ENCODE assay signal across 8 mouse cellular contexts in the genomic region with DNA sequence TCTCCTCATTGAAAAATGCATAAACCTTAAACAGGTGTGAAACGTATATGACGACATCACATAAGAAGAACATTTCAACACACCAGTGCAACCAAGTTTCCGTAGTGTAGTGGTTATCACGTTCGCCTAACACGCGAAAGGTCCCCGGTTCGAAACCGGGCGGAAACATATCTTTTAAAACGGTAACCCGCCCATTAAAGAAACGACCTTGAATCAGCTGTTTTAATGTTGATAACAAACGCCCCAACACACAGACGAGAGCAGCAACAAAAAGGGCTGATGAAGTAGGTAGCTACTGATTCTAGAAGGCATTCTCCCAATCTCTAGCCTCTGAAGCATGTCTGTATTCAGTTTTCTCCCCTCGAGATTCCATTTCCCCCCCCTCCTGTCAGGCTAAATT. TPM values are rescaled to one million over a fixed set of nuclear protein-coding genes. Genes with fewer than 3 reads are reported as not detected.
DNase-seq lines count a peak whose midpoint lies in the region; ATAC-seq and TF ChIP-seq lines count a peak whose summit lies in the region.

No protein-coding gene starts in this region.

- peak overlapping the region; percentile 80 for H3K4me2 ChIP-seq in heart, embryonic 13.5 days
- peak overlapping the region; percentile 73 for H3K4me2 ChIP-seq in kidney, postnatal 0 days (ENCODE audit: low read length)
- H3K4me2 ChIP-seq in liver, embryonic 11.5 days = peak overlapping the region; percentile 93
- peak overlapping the region; percentile 79 for H3K4me2 ChIP-seq in myocyte (ENCODE audit: low read depth)

- TF ChIP-seq CTCF in bone marrow macrophage, adult 2 months (IDR thresholded peaks at IDR 0.05; ENCODE audit: low read depth, low read length) = no peak
- 0 out of 2 replicates have a peak, but pooled peaks have one; percentile 6 for TF ChIP-seq CTCF in kidney, postnatal 0 days (IDR thresholded peaks at IDR 0.05; ENCODE audit: low read depth)

- peak; percentile 49 for ATAC-seq in erythroblast, adult 5-6 weeks (replicated peaks; ENCODE audit: low FRiP score, poor library complexity, severe bottlenecking)
- ATAC-seq in heart, embryonic 13.5 days (ENCODE audit: extremely low read depth, insufficient number of reproducible peaks, low FRiP score, low TSS enrichment) = no peak
- 0 out of 2 replicates have a peak, but pooled peaks have one; percentile 4 for ATAC-seq in kidney, postnatal 0 days (replicated peaks; ENCODE audit: low FRiP score, low read depth)
- ATAC-seq in liver, embryonic 11.5 days (replicated peaks; ENCODE audit: low FRiP score) = peak; percentile 67

- H3K27ac ChIP-seq in bone marrow macrophage, adult 2 months (ENCODE audit: insufficient read depth, low read depth, low read length) = peak overlapping the region; percentile 70; the same call in 1 of the 2 replicates
- peak overlapping the region; percentile 91 for H3K27ac ChIP-seq in heart, embryonic 13.5 days (replicated peaks)
- peak overlapping the region; percentile 71 for H3K27ac ChIP-seq in kidney, postnatal 0 days
- H3K27ac ChIP-seq in liver, embryonic 11.5 days (ENCODE audit: low read depth, low read length) = peak overlapping the region; percentile 33; the same call in 1 of the 2 replicates

- H3K9ac ChIP-seq in heart, embryonic 13.5 days = peak overlapping the region; percentile 77
- no peak overlapping the region for H3K9ac ChIP-seq in kidney, postnatal 0 days (ENCODE audit: low read depth, low read length)
- no peak overlapping the region for H3K9ac ChIP-seq in liver, embryonic 11.5 days (ENCODE audit: low read depth, low read length)

- no peaks in the 10 kb centered on the region for H3K9me3 ChIP-seq in heart, embryonic 13.5 days
- H3K9me3 ChIP-seq in kidney, postnatal 0 days (replicated peaks; ENCODE audit: low read length) = no peaks in the 10 kb centered on the region
- H3K9me3 ChIP-seq in liver, embryonic 11.5 days (ENCODE audit: control insufficient read depth, low read length) = no peaks in the 10 kb centered on the region

- peaks cover 23% of the 10 kb centered on the region for H3K36me3 ChIP-seq in heart, embryonic 13.5 days
- no peaks in the 10 kb centered on the region for H3K36me3 ChIP-seq in kidney, postnatal 0 days (ENCODE audit: insufficient read depth, low read length)
- no peaks in the 10 kb centered on the region for H3K36me3 ChIP-seq in liver, embryonic 11.5 days (ENCODE audit: control insufficient read depth, insufficient read depth, low read length)
- H3K36me3 ChIP-seq in myocyte (ENCODE audit: control insufficient read depth, insufficient read depth) = peaks cover 10% of the 10 kb centered on the region

- H3K4me3 ChIP-seq in bone marrow macrophage, adult 2 months (ENCODE audit: insufficient read depth, low read length) = peak overlapping the region; percentile 80
- H3K4me3 ChIP-seq in heart, embryonic 13.5 days = peak overlapping the region; percentile 94
- peak overlapping the region; percentile 93 for H3K4me3 ChIP-seq in kidney, postnatal 0 days (replicated peaks; ENCODE audit: low read depth, low read length)
- H3K4me3 ChIP-seq in liver, embryonic 11.5 days (ENCODE audit: low read depth, low read length) = peak overlapping the region; percentile 63
- H3K4me3 ChIP-seq in myocyte = peak overlapping the region; percentile 71

- DNase-seq in CD4-positive, CD25-positive, alpha-beta regulatory T cell, adult 2 months (ENCODE audit: low read depth, low spot score) = peak; percentile 94
- DNase-seq in kidney, postnatal 0 days (ENCODE audit: low spot score) = peak; percentile 86
- DNase-seq in liver, embryonic 11.5 days (ENCODE audit: low spot score) = peak; percentile 79
- DNase-seq in spleen, postnatal 4 days (ENCODE audit: low spot score in 2 of 2) = peak; percentile 90 to 94

- H3K27me3 ChIP-seq in heart, embryonic 13.5 days (replicated peaks) = peaks cover 20% of the 10 kb centered on the region
- no peaks in the 10 kb centered on the region for H3K27me3 ChIP-seq in kidney, postnatal 0 days (ENCODE audit: insufficient read depth, low read length)
- no peaks in the 10 kb centered on the region for H3K27me3 ChIP-seq in liver, embryonic 11.5 days (replicated peaks; ENCODE audit: control insufficient read depth, insufficient read depth, low read length)
- no peaks in the 10 kb centered on the region for H3K27me3 ChIP-seq in myocyte (ENCODE audit: control insufficient read depth, insufficient read depth, insufficient read length)

- peaks cover 11% of the 10 kb centered on the region for H3K79me2 ChIP-seq in myocyte (ENCODE audit: control insufficient read depth, insufficient read depth)

- no peak overlapping the region for H3ac ChIP-seq in myocyte (ENCODE audit: control insufficient read depth, insufficient read length)

- under 1% methylated on average over 17 of the region's 17 CpGs for WGBS in heart, embryonic 13.5 days
- under 1% methylated on average over 17 of the region's 17 CpGs for WGBS in kidney, postnatal 0 days
- under 1% methylated on average over 17 of the region's 17 CpGs for WGBS in liver, embryonic 11.5 days

- TF ChIP-seq POLR2A in bone marrow macrophage, adult 2 months (IDR thresholded peaks at IDR 0.05; ENCODE audit: borderline replicate concordance, low read depth, low read length) = no peak
- no peak for TF ChIP-seq POLR2A in myocyte (IDR thresholded peaks at IDR 0.05; ENCODE audit: insufficient read length, low read depth)

- H3K4me1 ChIP-seq in bone marrow macrophage, adult 2 months (ENCODE audit: control insufficient read depth, insufficient read depth, low read length) = peaks cover 10% of the 10 kb centered on the region; the same call in 1 of the 2 replicates
- peaks cover 18% of the 10 kb centered on the region for H3K4me1 ChIP-seq in heart, embryonic 13.5 days
- H3K4me1 ChIP-seq in kidney, postnatal 0 days (replicated peaks; ENCODE audit: insufficient read depth, low read length) = peaks cover 6% of the 10 kb centered on the region
- peaks cover 5% of the 10 kb centered on the region for H3K4me1 ChIP-seq in liver, embryonic 11.5 days (replicated peaks; ENCODE audit: control insufficient read depth, insufficient read depth, low read length)

TF ChIP-seq in myocyte, 11 proteins besides CTCF, POLR2A, EP300 and RAD21:
- TF ChIP-seq USF1 (IDR thresholded peaks at IDR 0.05; ENCODE audit: low read depth) (no peak), E2F4 (IDR thresholded peaks at IDR 0.05; ENCODE audit: insufficient read depth) (peak; percentile 12), MYOD1 (IDR thresholded peaks at IDR 0.05; ENCODE audit: control insufficient read depth in 1 of 3, insufficient read length in 2 of 3, low read depth in 2 of 3) (peak in 1 of 3 experiments; percentile 17)

RNA-seq across cellular contexts. Expression of a gene that starts 0.7 kb away (rescaled TPM):
- polyA plus RNA-seq in bone marrow macrophage, adult 2 months (2012; ENCODE audit: insufficient read depth, insufficient read length, missing spikeins) = 11.2 and 13.5 TPM in 2 replicates
- 15.7 and 22.3 TPM in 2 replicates for total RNA-seq in erythroblast, adult 5-6 weeks (2015; ENCODE audit: low replicate concordance)
- total RNA-seq in erythroblast, adult 5-6 weeks (2017; ENCODE audit: low replicate concordance) = 37.1 and 41.4 TPM in 2 replicates
- polyA plus RNA-seq in heart, embryonic 13.5 days (2015; fragmentation: Nextera tagmentation; extraction: Ambion mirVana) = 20.5 and 20.7 TPM in 2 replicates
- 28.7 and 30.8 TPM in 2 replicates for polyA plus RNA-seq in kidney, postnatal 0 days (2015; fragmentation: Nextera tagmentation; extraction: Ambion mirVana)
- 23.2 and 24.7 TPM in 2 replicates for polyA plus RNA-seq in liver, embryonic 11.5 days (2014; fragmentation: Nextera tagmentation; extraction: Ambion mirVana)
- polyA plus RNA-seq in myocyte (2012; fragmentation: generic; extraction: Trizol) = 4.7 TPM

RNA-seq across cellular contexts. Expression of a gene that starts 1.4 kb away (rescaled TPM):
- polyA plus RNA-seq in bone marrow macrophage, adult 2 months (2012; ENCODE audit: insufficient read depth, insufficient read length, missing spikeins) = not detected in 2 replicates
- total RNA-seq in erythroblast, adult 5-6 weeks (2015; ENCODE audit: low replicate concordance) = 1.3 TPM in 1 of 2 replicates, not detected in the other
- total RNA-seq in erythroblast, adult 5-6 weeks (2017; ENCODE audit: low replicate concordance) = not detected in 2 replicates
- not detected in 2 replicates for polyA plus RNA-seq in heart, embryonic 13.5 days (2015; fragmentation: Nextera tagmentation; extraction: Ambion mirVana)
- not detected in 2 replicates for polyA plus RNA-seq in kidney, postnatal 0 days (2015; fragmentation: Nextera tagmentation; extraction: Ambion mirVana)
- not detected in 2 replicates for polyA plus RNA-seq in liver, embryonic 11.5 days (2014; fragmentation: Nextera tagmentation; extraction: Ambion mirVana)
- not detected for polyA plus RNA-seq in myocyte (2012; fragmentation: generic; extraction: Trizol)

RNA-seq across cellular contexts. Expression of a gene that starts 43.1 kb away (rescaled TPM):
- polyA plus RNA-seq in bone marrow macrophage, adult 2 months (2012; ENCODE audit: insufficient read depth, insufficient read length, missing spikeins) = not detected in 2 replicates
- total RNA-seq in erythroblast, adult 5-6 weeks (2015; ENCODE audit: low replicate concordance) = not detected in 2 replicates
- total RNA-seq in erythroblast, adult 5-6 weeks (2017; ENCODE audit: low replicate concordance) = not detected in 2 replicates
- polyA plus RNA-seq in heart, embryonic 13.5 days (2015; fragmentation: Nextera tagmentation; extraction: Ambion mirVana) = not detected in 2 replicates
- 0.46 and 0.54 TPM in 2 replicates for polyA plus RNA-seq in kidney, postnatal 0 days (2015; fragmentation: Nextera tagmentation; extraction: Ambion mirVana)
- not detected in 2 replicates for polyA plus RNA-seq in liver, embryonic 11.5 days (2014; fragmentation: Nextera tagmentation; extraction: Ambion mirVana)
- not detected for polyA plus RNA-seq in myocyte (2012; fragmentation: generic; extraction: Trizol)

RNA-seq across cellular contexts. Expression of a gene that starts 46.5 kb away (rescaled TPM):
- polyA plus RNA-seq in bone marrow macrophage, adult 2 months (2012; ENCODE audit: insufficient read depth, insufficient read length, missing spikeins) = not detected in 2 replicates
- total RNA-seq in erythroblast, adult 5-6 weeks (2015; ENCODE audit: low replicate concordance) = not detected in 2 replicates
- total RNA-seq in erythroblast, adult 5-6 weeks (2017; ENCODE audit: low replicate concordance) = not detected in 2 replicates
- polyA plus RNA-seq in heart, embryonic 13.5 days (2015; fragmentation: Nextera tagmentation; extraction: Ambion mirVana) = 0.39 and 0.66 TPM in 2 replicates
- 2.8 and 3.6 TPM in 2 replicates for polyA plus RNA-seq in kidney, postnatal 0 days (2015; fragmentation: Nextera tagmentation; extraction: Ambion mirVana)
- 0.65 and 0.93 TPM in 2 replicates for polyA plus RNA-seq in liver, embryonic 11.5 days (2014; fragmentation: Nextera tagmentation; extraction: Ambion mirVana)
- polyA plus RNA-seq in myocyte (2012; fragmentation: generic; extraction: Trizol) = not detected

RNA-seq across cellular contexts. Expression of a gene that starts 53.4 kb away (rescaled TPM):
- polyA plus RNA-seq in bone marrow macrophage, adult 2 months (2012; ENCODE audit: insufficient read depth, insufficient read length, missing spikeins) = not detected in 2 replicates
- 0.58 and 1.0 TPM in 2 replicates for total RNA-seq in erythroblast, adult 5-6 weeks (2015; ENCODE audit: low replicate concordance)
- total RNA-seq in erythroblast, adult 5-6 weeks (2017; ENCODE audit: low replicate concordance) = 0.84 TPM in 1 of 2 replicates, not detected in the other
- polyA plus RNA-seq in heart, embryonic 13.5 days (2015; fragmentation: Nextera tagmentation; extraction: Ambion mirVana) = 21.0 and 22.4 TPM in 2 replicates
- polyA plus RNA-seq in kidney, postnatal 0 days (2015; fragmentation: Nextera tagmentation; extraction: Ambion mirVana) = 54.7 and 58.1 TPM in 2 replicates
- polyA plus RNA-seq in liver, embryonic 11.5 days (2014; fragmentation: Nextera tagmentation; extraction: Ambion mirVana) = 5.7 and 6.9 TPM in 2 replicates
- polyA plus RNA-seq in myocyte (2012; fragmentation: generic; extraction: Trizol) = 1.8 TPM

Comparison
In these comparisons a context has a peak if more than half of its experiments do, and no peak if none do; other contexts are left out.
1. H3K27ac ChIP-seq: peak in every context shown above with its lines; median percentile 91 in heart, embryonic 13.5 days; 71 in kidney, postnatal 0 days; 70 in bone marrow macrophage, adult 2 months; 33 in liver, embryonic 11.5 days.